Mouse (Mus musculus) bone marrow, adult 2 months (tissue): Measurements from ENCODE around the gene Elmsan1.

Source experiments
- CTCF ChIP-seq: fragments of 200-500 bp; IDR thresholded peaks from 2 replicates; pipeline ENCODE4 v1.5.1; 2011; ENCODE audit warnings: low read length, control low read depth; ENCODE audit not compliant: control insufficient read depth, insufficient read depth
- POLR2A ChIP-seq: fragments of 200-500 bp; IDR thresholded peaks from 2 replicates; pipeline ENCODE4 v1.6.1; 2011; ENCODE audit warnings: low read depth, mild to moderate bottlenecking, control low read depth, low read length, borderline replicate concordance; ENCODE audit not compliant: control insufficient read depth

DNA sequence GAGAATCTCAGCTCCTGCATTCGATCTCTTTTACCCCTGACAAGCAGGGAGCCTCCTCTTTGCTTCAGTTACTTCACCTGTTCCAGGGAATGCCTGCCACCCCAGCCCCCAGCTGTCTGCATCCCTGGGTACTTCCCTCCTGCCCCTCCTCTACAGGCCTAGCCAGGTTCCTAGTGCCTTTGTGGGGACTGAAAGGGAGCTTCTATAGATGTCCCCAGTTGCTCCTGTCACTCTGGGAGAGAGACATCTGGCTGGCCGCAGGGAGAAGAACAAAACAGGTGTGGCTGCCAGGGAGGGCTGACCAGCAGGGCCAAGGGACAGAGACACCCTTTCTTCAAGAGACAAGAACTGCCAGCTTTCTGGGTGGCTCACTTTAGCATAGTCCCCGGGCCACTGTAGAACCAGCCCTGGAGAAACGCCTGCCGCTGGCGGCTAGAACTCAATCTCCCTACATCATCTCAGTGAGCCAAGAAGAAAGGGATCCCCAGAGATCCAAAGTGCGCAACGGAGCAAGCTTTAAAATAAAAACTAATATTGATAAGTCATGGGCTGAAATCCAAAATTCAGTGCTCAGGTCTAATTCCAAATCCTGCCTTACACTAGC is 20.5 kb downstream of the Elmsan1 start:
- TF ChIP-seq POLR2A (no peak), CTCF (no peak)
